Mouse (Mus musculus) liver, embryonic 15.5 days (tissue): ENCODE data around the gene Iffo1. TPM values are rescaled to one million over a fixed set of nuclear protein-coding genes. Genes with fewer than 3 reads are reported as not detected.

Experiments
- ATAC-seq: fragments of 200-750 bp; cut with Nextera tagmentation; 2 replicates; pipeline ENCODE4 v1.8.0; 2017; ENCODE audit warnings: moderate number of reproducible peaks, mild to moderate bottlenecking, moderate library complexity; ENCODE audit not compliant: insufficient read depth
- H3K27ac ChIP-seq: fragments of 300-500 bp; sonication (generic); replicated peaks from 2 replicates; pipeline ENCODE4 v1.5.1; 2015; ENCODE audit warnings: mild to moderate bottlenecking, inconsistent platforms
- H3K27me3 ChIP-seq: fragments of 300-500 bp; sonication (generic); 2 replicates; pipeline ENCODE4 v1.6.1; 2015; ENCODE audit warnings: mild to moderate bottlenecking, inconsistent platforms
- H3K36me3 ChIP-seq: fragments of 300-500 bp; sonication (generic); replicated peaks from 2 replicates; pipeline ENCODE4 v1.6.1; 2015; ENCODE audit warnings: moderate library complexity, mild to moderate bottlenecking, inconsistent platforms
- H3K4me1 ChIP-seq: fragments of 300-500 bp; sonication (generic); replicated peaks from 2 replicates; pipeline ENCODE4 v1.6.1; 2015; ENCODE audit warnings: inconsistent platforms
- H3K4me2 ChIP-seq: fragments of 300-500 bp; sonication (generic); 2 replicates; pipeline ENCODE4 v1.6.1; 2015; ENCODE audit warnings: moderate library complexity, mild to moderate bottlenecking, inconsistent platforms
- H3K4me3 ChIP-seq: fragments of 300-500 bp; sonication (generic); replicated peaks from 2 replicates; pipeline ENCODE4 v1.5.1; 2015; ENCODE audit warnings: mild to moderate bottlenecking, inconsistent platforms
- H3K9ac ChIP-seq: fragments of 300-500 bp; sonication (generic); 2 replicates; pipeline ENCODE4 v1.6.1; 2015; ENCODE audit warnings: moderate library complexity, mild to moderate bottlenecking, inconsistent platforms
- H3K9me3 ChIP-seq: fragments of 300-500 bp; sonication (generic); replicated peaks from 2 replicates; pipeline ENCODE4 v1.6.1; 2016; ENCODE audit warnings: inconsistent platforms
- WGBS: fragments of 180-500 bp; shearing (Covaris S2); methylation state at CpG from one replicate; pipeline ENCODE4 v1.1.7; 2015; ENCODE audit warnings: mixed read lengths; ENCODE audit not compliant: insufficient replicate concordance; 5-methylcytosine and 5-hydroxymethylcytosine counted together
- polyA plus RNA-seq: library from polyadenylated mRNA; unstranded; fragments of >200 nt; fragmentation: Nextera tagmentation; extraction: Ambion mirVana; gene quantifications from 2 replicates; pipeline ENCODE4 v1.2.1, GENCODE M21; 2015

Gene Iffo1
- polyA plus RNA-seq, 1 experiment from 2014 or later: 4.3 TPM

- Histone ChIP-seq H3K4me2 (no peak overlapping the region), H3K9me3 (no peaks in the 10 kb centered on the region), H3K27me3 (no peaks in the 10 kb centered on the region), H3K36me3 (peaks cover 91% of the 10 kb centered on the region), H3K9ac (no peak overlapping the region), H3K4me1 (peaks cover 26% of the 10 kb centered on the region), H3K4me3 (no peak overlapping the region), H3K27ac (no peak overlapping the region)
- 93% methylated on average over 2 of the region's 2 CpGs for WGBS
- ATAC-seq: no peak
These were observed 37.3 kb upstream of the Iffo1 start for GRCm38 (mm10) chr6:125107705-125108104.

DNA sequence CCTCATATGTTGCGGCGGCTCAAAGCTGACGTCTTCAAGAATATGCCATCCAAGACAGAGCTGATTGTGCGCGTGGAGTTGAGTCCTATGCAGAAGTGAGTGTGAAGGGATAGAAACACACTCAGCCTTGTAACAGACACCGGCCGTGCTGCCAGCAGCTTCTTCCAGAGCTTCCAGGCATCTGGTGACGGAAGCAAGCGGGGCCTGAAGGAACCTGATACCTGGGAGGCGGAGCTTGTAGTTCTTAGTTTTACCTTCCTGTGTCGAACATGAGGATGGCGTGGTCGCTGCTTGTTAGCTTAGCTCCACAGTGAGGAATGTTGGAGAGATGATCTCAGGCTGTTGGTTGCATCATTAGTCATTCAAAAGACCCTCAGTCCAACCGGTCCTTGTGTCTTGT lies 35.7 kb upstream of the Iffo1 start:
- no peaks in the 10 kb centered on the region for H3K9me3 ChIP-seq
- H3K36me3 ChIP-seq: peaks cover 100% of the 10 kb centered on the region
- H3K27ac ChIP-seq: no peak overlapping the region
- H3K4me1 ChIP-seq: peaks cover 9% of the 10 kb centered on the region
- H3K4me2 ChIP-seq: no peak overlapping the region
- no peak for ATAC-seq
- H3K9ac ChIP-seq: no peak overlapping the region
- no peak overlapping the region for H3K4me3 ChIP-seq
- no peaks in the 10 kb centered on the region for H3K27me3 ChIP-seq
- 88% methylated on average over 14 of the region's 14 CpGs for WGBS

- ATAC-seq: no peak
- 88% methylated on average over 7 of the region's 7 CpGs for WGBS
- H3K27me3 ChIP-seq: no peaks in the 10 kb centered on the region
- no peak overlapping the region for H3K4me3 ChIP-seq
- H3K27ac ChIP-seq: no peak overlapping the region
- H3K9me3 ChIP-seq: no peaks in the 10 kb centered on the region
- H3K36me3 ChIP-seq: peaks cover 98% of the 10 kb centered on the region
- H3K9ac ChIP-seq: no peak overlapping the region
- H3K4me2 ChIP-seq: no peak overlapping the region
- no peaks in the 10 kb centered on the region for H3K4me1 ChIP-seq
These were observed 34.1 kb upstream of the Iffo1 start for GRCm38 (mm10) chr6:125110927-125111326.

DNA sequence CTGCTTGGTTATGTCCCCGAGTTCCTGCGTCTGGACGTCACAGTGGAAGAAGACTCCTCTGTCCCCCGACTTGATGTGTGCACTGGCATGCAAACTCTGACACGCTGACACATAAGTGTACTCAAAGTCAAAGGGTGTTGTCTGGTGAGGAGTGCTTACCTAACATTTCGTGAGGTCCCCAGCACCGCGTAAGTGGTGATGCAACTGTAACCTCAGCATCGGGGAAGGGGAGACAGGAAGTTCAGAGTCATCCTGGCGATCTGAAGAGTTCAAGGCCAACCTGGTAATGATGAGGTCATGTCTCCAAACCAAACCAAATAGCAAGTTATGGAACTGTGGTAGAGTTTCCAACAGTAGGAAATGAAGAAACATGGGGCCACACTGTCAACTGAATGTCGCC lies 32.5 kb upstream of the Iffo1 start:
- H3K9me3 ChIP-seq: no peaks in the 10 kb centered on the region
- 78% methylated on average over 11 of the region's 11 CpGs for WGBS
- no peak for ATAC-seq

GRCm38 (mm10) chr6:125119387-125119786 lies 25.7 kb upstream of the Iffo1 start:
- H3K4me1 ChIP-seq: no peaks in the 10 kb centered on the region
- peaks cover 97% of the 10 kb centered on the region for H3K36me3 ChIP-seq
- no peaks in the 10 kb centered on the region for H3K27me3 ChIP-seq
- H3K4me2 ChIP-seq: no peak overlapping the region
- no peak overlapping the region for H3K27ac ChIP-seq
- 87% methylated on average over 8 of the region's 8 CpGs for WGBS
- no peaks in the 10 kb centered on the region for H3K9me3 ChIP-seq
- ATAC-seq: no peak
- H3K9ac ChIP-seq: no peak overlapping the region
- no peak overlapping the region for H3K4me3 ChIP-seq

More for the DNA sequence above, 32.5 kb upstream of the Iffo1 start:
- Histone ChIP-seq H3K36me3 (peaks cover 98% of the 10 kb centered on the region), H3K27ac (no peak overlapping the region), H3K27me3 (no peaks in the 10 kb centered on the region), H3K9ac (no peak overlapping the region), H3K4me2 (no peak overlapping the region), H3K4me1 (no peaks in the 10 kb centered on the region), H3K4me3 (no peak overlapping the region)

DNA sequence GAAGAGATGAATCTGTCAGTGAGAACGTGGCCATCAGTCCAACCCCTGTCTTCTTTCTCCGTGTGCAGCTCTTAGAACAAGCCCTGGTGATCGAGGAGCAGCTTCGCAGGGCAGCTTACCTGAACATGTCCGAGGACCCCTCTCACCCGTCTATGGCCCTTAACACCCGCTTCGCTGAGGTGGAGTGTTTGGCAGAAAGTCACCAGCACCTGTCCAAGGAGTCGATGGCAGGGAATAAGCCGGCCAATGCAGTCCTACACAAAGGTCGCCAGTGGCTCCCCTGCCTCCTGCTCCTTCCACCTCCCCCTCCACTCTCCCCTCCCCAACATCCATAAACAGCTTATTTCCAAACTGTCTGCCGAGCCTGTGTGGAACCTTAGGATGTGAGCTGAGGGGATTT lies 16.3 kb upstream of the Iffo1 start:
- peaks cover 76% of the 10 kb centered on the region for H3K36me3 ChIP-seq
- no peak overlapping the region for H3K4me2 ChIP-seq
- no peaks in the 10 kb centered on the region for H3K27me3 ChIP-seq
- ATAC-seq: no peak
- no peak overlapping the region for H3K9ac ChIP-seq
- H3K4me1 ChIP-seq: peaks cover 24% of the 10 kb centered on the region
- no peak overlapping the region for H3K4me3 ChIP-seq
- WGBS: 87% methylated on average over 12 of the region's 12 CpGs
- H3K27ac ChIP-seq: no peak overlapping the region
- no peaks in the 10 kb centered on the region for H3K9me3 ChIP-seq

GRCm38 (mm10) chr6:125129710-125130402 lies 15.2 kb upstream of the Iffo1 start:
- Histone ChIP-seq H3K9ac (no peak overlapping the region), H3K27ac (no peak overlapping the region), H3K36me3 (peaks cover 76% of the 10 kb centered on the region), H3K27me3 (no peaks in the 10 kb centered on the region), H3K4me2 (no peak overlapping the region), H3K4me3 (no peak overlapping the region), H3K4me1 (peaks cover 24% of the 10 kb centered on the region), H3K9me3 (no peaks in the 10 kb centered on the region)
- ATAC-seq: no peak
- WGBS: 85% methylated on average over 20 of the region's 20 CpGs

DNA sequence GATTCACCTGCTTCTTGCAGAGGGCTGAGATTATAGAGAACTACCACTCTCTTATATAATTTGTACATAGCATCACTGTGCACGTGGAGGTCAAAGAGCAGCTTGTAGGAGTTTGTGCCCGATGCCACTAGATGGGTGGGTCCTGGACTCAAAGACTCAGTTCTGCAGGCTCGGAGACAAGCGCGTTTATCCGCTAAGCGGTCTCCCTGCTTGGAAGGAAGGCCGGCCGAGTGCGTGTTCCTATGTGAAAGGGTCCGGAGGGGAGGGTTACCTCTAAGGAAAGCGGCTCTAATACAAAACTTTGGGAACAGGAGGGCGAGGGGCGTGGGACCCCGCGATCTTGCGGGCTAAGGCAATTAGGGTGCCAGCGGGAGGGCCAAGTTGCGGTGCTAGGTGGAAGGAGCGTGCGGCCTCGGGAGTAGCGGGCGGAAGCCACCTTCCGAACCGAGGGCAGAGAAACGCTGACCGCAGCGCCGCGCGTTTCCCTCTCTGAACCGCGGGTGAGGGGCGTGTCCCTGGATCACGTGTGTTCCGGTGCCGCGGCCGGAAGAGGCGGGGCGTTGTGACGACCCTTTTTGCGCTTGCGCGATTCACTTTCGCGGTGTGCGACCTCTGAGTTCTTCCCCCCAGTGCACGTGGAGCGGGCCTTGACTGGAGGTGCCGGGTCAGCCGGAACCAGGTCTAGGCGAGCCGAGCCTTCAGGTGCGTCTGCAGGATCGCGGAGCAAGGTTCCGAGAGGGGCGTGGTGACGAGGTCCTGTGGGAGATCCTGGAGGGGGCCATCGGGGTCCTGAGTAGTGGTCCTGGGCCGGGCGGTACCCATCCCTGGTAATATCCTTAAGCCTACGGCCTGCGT lies 13.5 kb upstream of the Iffo1 start, which contains the start of gene Nop2:
Nop2 (plus strand) TSS at position 608 of the 855 bp plus-strand sequence.
- H3K27me3 ChIP-seq: no peaks in the 10 kb centered on the region
- peak within 1 kb of the TSS; percentile 89 for H3K4me2 ChIP-seq
- peak within 1 kb of the TSS; percentile 94 for H3K4me3 ChIP-seq
- H3K36me3 ChIP-seq: peaks cover 75% of the 10 kb centered on the region
- no peaks in the 10 kb centered on the region for H3K9me3 ChIP-seq
- peak; percentile 85 for ATAC-seq
- peaks cover 24% of the 10 kb centered on the region for H3K4me1 ChIP-seq
- peak within 1 kb of the TSS; percentile 79 for H3K9ac ChIP-seq
- H3K27ac ChIP-seq: peak within 1 kb of the TSS; percentile 83
- under 1% methylated on average over 66 of the region's 66 CpGs for WGBS

DNA sequence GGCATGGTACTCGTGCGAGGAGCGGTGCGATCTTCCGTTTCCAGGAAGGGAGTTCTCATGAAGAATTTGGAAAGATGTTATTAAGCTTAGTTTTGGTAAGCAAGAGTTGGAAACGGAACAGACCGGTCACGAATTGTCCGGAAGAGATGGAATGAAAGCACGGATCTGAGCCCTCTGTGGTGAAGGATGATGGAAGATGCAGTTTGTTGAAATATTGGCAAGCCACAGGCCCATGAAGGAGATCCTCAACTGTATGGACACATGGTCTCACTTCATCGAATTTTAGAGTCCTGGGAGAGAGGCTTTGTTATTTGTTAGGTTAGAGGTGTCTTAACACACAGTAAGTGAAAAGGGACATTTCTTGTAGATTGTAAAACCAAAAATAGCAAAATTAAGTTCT lies 12.6 kb upstream of the Iffo1 start:
- WGBS: 4% methylated on average over 11 of the region's 11 CpGs
- Histone ChIP-seq H3K27ac (peak overlapping the region; percentile 83), H3K9ac (peak overlapping the region; percentile 79), H3K9me3 (no peaks in the 10 kb centered on the region), H3K4me2 (peak overlapping the region; percentile 89), H3K27me3 (no peaks in the 10 kb centered on the region), H3K4me3 (peak overlapping the region; percentile 94), H3K4me1 (peaks cover 24% of the 10 kb centered on the region), H3K36me3 (peaks cover 75% of the 10 kb centered on the region)
- no peak for ATAC-seq

- no peaks in the 10 kb centered on the region for H3K27me3 ChIP-seq
- no peak overlapping the region for H3K9ac ChIP-seq
- no peak for ATAC-seq
- WGBS: 82% methylated on average over 19 of the region's 19 CpGs
- H3K4me3 ChIP-seq: no peak overlapping the region
- peaks cover 89% of the 10 kb centered on the region for H3K36me3 ChIP-seq
- no peak overlapping the region for H3K4me2 ChIP-seq
- H3K4me1 ChIP-seq: peaks cover 14% of the 10 kb centered on the region
- no peaks in the 10 kb centered on the region for H3K9me3 ChIP-seq
- H3K27ac ChIP-seq: no peak overlapping the region
These were observed 7.9 kb upstream of the Iffo1 start for GRCm38 (mm10) chr6:125137002-125137671.

DNA sequence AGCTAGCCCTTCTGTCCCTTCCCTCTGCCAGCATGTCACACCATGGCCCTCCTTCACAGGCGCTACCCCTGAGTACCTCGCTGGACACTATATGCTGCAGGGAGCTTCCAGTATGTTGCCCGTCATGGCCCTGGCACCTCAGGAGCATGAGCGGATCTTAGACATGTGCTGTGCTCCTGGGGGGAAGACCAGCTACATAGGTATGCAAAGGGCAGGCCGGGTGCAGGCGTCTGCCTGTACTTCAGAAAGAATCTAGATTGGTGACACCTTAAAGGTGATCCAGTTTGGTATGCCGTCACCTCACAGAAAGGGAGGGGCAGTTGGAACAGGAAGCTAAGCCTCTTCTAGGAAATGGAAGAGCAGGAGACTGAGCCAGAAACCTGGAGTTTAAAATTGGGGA lies 5.3 kb upstream of the Iffo1 start:
- H3K27ac ChIP-seq: no peak overlapping the region
- peaks cover 92% of the 10 kb centered on the region for H3K36me3 ChIP-seq

More for the DNA sequence above, 5.3 kb upstream of the Iffo1 start:
- H3K4me1 ChIP-seq: peaks cover 10% of the 10 kb centered on the region
- WGBS: 84% methylated on average over 7 of the region's 7 CpGs
- no peak overlapping the region for H3K4me2 ChIP-seq
- no peaks in the 10 kb centered on the region for H3K9me3 ChIP-seq
- H3K4me3 ChIP-seq: no peak overlapping the region
- no peak overlapping the region for H3K9ac ChIP-seq
- no peaks in the 10 kb centered on the region for H3K27me3 ChIP-seq
- no peak for ATAC-seq
